Mouse (Mus musculus) cerebellum, postnatal 36 days (tissue): ENCODE data around the gene Ctc1.

Experiments
- DNase-seq, 2 experiments: peaks; one replicate each; pipeline ENCODE4 v3.0.0; 2021 to 2022; ENCODE audit warnings: mixed read lengths in 2 of 2

Gene Ctc1

GRCm38 (mm10) chr11:69070590-69071222 is 55.0 kb downstream of the Ctc1 start, which contains the start of gene Tmem107:
Gene Tmem107 (plus strand): TSS chr11:69070806.
- peak; percentile 93 to 94 for DNase-seq

GRCm38 (mm10) chr11:69071262-69071661 is 55.6 kb downstream of the Ctc1 start:
- no peak for DNase-seq

- DNase-seq = no peak
Measured at GRCm38 (mm10) chr11:69072234-69072633, 56.5 kb downstream of the Ctc1 start.

DNA sequence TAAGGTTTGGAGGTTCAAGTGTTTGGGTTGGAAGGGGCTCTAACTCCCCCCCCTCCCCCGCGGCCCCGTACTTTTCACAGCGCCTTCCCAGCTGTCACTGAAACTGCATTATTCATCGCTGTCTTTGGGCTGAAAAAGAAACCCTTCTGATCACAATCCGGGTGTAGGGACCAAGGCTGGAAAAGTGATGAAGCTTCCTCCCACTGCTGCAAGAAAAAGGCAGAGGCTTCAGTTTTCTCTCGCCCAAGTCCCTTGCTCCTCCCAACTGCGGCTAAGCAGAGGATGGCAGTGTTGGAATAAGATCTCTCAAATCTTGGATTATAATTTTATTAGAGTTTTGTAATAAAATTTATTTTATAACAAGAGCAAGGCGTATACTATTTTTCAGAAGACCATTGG is 57.0 kb downstream of the Ctc1 start:
- DNase-seq = peak in 1 of 2 experiments; percentile 27

- peak; percentile 78 to 90 for DNase-seq
Measured at GRCm38 (mm10) chr11:69073065-69073888, 57.6 kb downstream of the Ctc1 start.

- no peak for DNase-seq
Measured at GRCm38 (mm10) chr11:69073951-69074775, 58.5 kb downstream of the Ctc1 start.

DNA sequence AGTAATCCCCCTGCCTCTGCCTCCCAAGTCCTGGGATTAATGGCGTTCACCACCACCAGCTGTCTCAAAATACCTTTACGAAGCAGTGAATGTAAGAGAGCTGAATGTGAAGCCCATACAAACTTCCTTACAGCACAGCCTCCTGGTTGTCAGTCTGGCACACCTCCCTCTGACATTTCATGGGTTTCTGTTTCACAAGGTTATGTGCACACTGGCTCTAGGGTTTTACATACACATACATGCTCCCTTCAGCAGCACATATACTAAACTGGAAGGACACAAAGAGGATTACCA is 59.0 kb downstream of the Ctc1 start:
- DNase-seq = no peak

DNA sequence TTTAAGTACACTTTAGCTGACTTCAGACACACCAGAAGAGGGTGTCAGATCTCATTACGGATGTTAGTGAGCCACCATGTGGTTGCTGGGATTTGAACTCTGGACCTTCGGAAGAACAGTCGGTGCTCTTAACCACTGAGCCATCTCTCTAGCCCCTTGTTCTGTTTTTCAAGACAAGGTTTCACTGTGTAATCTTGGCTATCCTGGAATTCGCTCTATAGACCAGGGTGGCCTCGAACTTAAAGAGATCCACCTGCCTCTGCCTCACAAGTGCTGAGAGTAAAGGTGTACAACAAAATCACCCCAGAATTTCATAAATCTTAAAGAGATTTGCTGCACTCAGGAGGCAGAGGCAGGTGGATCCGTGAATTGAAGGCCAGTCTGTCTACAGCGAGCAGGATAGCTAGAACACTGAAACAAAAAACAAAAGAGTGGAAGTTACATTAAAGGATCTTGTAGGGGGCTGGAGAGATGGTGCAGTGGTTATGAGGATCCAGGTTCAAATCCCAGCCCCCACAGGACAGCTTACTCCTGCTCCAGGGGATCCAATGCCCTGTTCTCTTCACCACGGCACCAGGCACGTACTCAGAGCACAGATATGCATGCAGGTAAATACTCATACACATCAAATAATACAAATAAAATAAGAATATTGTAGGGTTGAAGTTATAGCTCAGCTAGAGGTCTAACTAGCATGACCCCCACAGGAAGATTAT is 60.2 kb downstream of the Ctc1 start:
- no peak for DNase-seq

- DNase-seq = no peak
Measured at GRCm38 (mm10) chr11:69076572-69076971, 60.9 kb downstream of the Ctc1 start.

- DNase-seq = no peak
Measured at GRCm38 (mm10) chr11:69077316-69077715, 61.6 kb downstream of the Ctc1 start.

- DNase-seq = no peak
Measured at GRCm38 (mm10) chr11:69078041-69078440, 62.3 kb downstream of the Ctc1 start.

- DNase-seq = no peak
Measured at GRCm38 (mm10) chr11:69078805-69079438, 63.2 kb downstream of the Ctc1 start.

DNA sequence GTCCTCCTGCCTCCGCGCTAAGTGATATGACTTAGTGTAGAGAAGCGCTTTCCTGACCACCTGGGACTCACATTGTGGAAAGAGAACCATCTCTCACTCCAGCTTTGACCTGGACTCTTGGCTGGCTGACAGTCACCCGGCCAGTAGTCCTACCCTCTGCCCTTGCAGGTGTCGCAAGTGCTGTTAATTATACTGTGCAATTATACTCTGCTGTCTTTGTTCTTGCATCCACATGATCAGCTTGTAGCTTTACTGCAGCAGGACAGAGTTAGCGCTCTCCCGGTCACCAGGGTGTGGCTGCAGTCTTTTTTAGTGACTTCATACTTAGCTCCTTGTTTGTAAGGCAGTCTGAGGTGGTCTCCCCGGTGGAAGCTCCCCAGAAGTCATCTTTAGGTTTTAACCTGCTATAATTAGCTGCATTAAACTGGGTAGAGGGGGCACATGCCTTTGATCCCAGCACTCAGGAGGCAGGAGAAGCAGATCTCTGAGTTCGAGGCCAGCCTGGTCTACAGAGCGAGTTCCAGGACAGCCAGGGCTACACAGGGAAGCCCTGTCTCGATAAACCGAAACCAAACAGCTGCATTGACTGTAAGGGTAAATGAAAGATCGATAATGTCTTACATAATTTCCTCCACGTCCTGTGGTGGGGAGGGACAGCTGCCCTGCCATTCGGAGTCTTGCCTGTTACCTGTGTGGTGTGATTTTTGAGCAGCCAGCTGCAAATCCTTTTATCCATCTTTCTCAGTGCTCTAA is 64.6 kb downstream of the Ctc1 start:
- DNase-seq = no peak

- DNase-seq = no peak
Measured at GRCm38 (mm10) chr11:69080855-69081222, 65.1 kb downstream of the Ctc1 start.

DNA sequence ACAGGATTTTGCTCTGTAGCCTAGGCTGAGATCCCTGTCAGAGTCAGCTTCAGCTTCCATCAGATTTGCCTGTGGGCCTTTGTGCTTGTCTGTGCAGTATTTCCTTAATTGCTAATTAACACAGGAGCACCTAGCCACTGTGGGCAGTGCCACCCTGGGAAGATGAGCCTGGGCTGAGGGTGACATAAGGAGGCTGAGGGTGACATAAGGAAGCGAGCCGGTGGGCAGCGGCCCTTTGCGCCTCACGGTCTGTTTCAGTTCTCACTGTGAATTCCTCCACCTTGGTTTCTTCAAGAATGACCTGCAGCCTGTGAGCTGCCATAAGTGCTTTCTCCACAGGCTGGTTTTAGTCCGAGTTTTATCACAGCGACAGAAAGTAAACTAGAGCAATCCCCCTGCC is 65.9 kb downstream of the Ctc1 start:
- no peak for DNase-seq

GRCm38 (mm10) chr11:69085608-69086007 is 69.9 kb downstream of the Ctc1 start:
- DNase-seq = no peak
